Mouse (Mus musculus) CH12.LX (cell line): ENCODE measurements at regions not wholly inside any gene's neighbourhood (a gene's known extent, or its start where the extent isn't known, plus 50 kb on each side); places are given as distances from the start of the nearest gene placed in this dataset.

Source experiments
- DNase-seq: peaks from one replicate; pipeline ENCODE4 v3.0.0-alpha.2; 2013; ENCODE audit errors: extremely low read depth
- H3K27ac ChIP-seq: 2 replicates; pipeline ENCODE4 v1.5.1; 2012; ENCODE audit warnings: low read depth, mild to moderate bottlenecking, control low read depth, moderate library complexity; ENCODE audit not compliant: insufficient read depth
- H3K27me3 ChIP-seq: replicated peaks from 2 replicates; pipeline ENCODE3; 2012; ENCODE audit warnings: inconsistent platforms
- H3K36me3 ChIP-seq, 2 experiments: replicated peaks in 1 of 2; 2 replicates each; pipeline versions ENCODE3 to v1.6.1; 2012; ENCODE audit warnings: inconsistent platforms in 1 of 2, low read length in 1 of 2, mild to moderate bottlenecking in 1 of 2, mixed read lengths in 1 of 2, moderate library complexity in 1 of 2; ENCODE audit not compliant: control insufficient read depth in 1 of 2, insufficient read depth in 1 of 2
- H3K4me1 ChIP-seq, 2 experiments: 2 replicates each; pipeline ENCODE4 v1.6.1; 2012; ENCODE audit warnings: inconsistent platforms in 1 of 2, moderate library complexity in 1 of 2; ENCODE audit not compliant: insufficient read depth in 2 of 2, control insufficient read depth in 1 of 2
- H3K4me2 ChIP-seq: 2 replicates; pipeline ENCODE4 v1.6.1; 2012; ENCODE audit warnings: low read depth, mild to moderate bottlenecking, control low read depth; ENCODE audit not compliant: poor library complexity, insufficient read depth, severe bottlenecking
- H3K4me3 ChIP-seq, 3 experiments: fragments of 150-350 bp in 1 of 3; sonication (generic) in 1 of 3; replicated peaks in 1 of 3; 2 replicates each; pipeline versions ENCODE3 to v1.5.1; 2011 to 2012; ENCODE audit warnings: low read depth in 2 of 3, low read length in 2 of 3, mild to moderate bottlenecking in 2 of 3, moderate library complexity in 2 of 3, control low read depth in 1 of 3, improper control_type of control experiment in 1 of 3, inconsistent platforms in 1 of 3, mixed read lengths in 1 of 3; ENCODE audit not compliant: poor library complexity in 1 of 3
- H3K79me2 ChIP-seq: replicated peaks from 2 replicates; pipeline ENCODE4 v1.6.1; 2012; ENCODE audit warnings: mild to moderate bottlenecking, moderate library complexity; ENCODE audit not compliant: control insufficient read depth, poor library complexity, insufficient read depth, severe bottlenecking; ENCODE audit errors: extremely low read depth
- H3K9ac ChIP-seq: 2 replicates; pipeline ENCODE4 v1.6.1; 2012; ENCODE audit warnings: low read depth, mild to moderate bottlenecking, control low read depth, moderate library complexity; ENCODE audit not compliant: insufficient read depth
- H3K9me3 ChIP-seq: replicated peaks from 2 replicates; pipeline ENCODE3; 2012; ENCODE audit warnings: low read length, inconsistent platforms, mixed read lengths
- BHLHE40 ChIP-seq: IDR thresholded peaks from 2 replicates; pipeline ENCODE4 v1.6.1; 2011; ENCODE audit warnings: mild to moderate bottlenecking, low read depth, low read length, improper control_type of control experiment
- CHD2 ChIP-seq: IDR thresholded peaks from 2 replicates; pipeline ENCODE4 v1.6.1; 2011; ENCODE audit warnings: low read length, improper control_type of control experiment
- CTCF ChIP-seq, 2 experiments: IDR thresholded peaks in 1 of 2; conservative IDR thresholded peaks in 1 of 2; 2 replicates each; pipeline ENCODE4 v1.5.1; 2011 to 2012; ENCODE audit warnings: low read depth in 2 of 2, low read length in 2 of 2, improper control_type of control experiment in 1 of 2, inconsistent platforms in 1 of 2, mild to moderate bottlenecking in 1 of 2, moderate library complexity in 1 of 2
- ELF1 ChIP-seq: IDR thresholded peaks from 2 replicates; pipeline ENCODE4 v1.6.1; 2014; ENCODE audit warnings: low read depth, mild to moderate bottlenecking, inconsistent platforms, low read length, improper control_type of control experiment
- IRF4 ChIP-seq: IDR thresholded peaks from 2 replicates; pipeline ENCODE4 v1.6.1; 2014; ENCODE audit warnings: low read depth, mild to moderate bottlenecking, inconsistent platforms, low read length, improper control_type of control experiment
- MAFK ChIP-seq: IDR thresholded peaks from 2 replicates; pipeline ENCODE4 v1.6.1; 2011; ENCODE audit warnings: low read length, improper control_type of control experiment; ENCODE audit not compliant: insufficient replicate concordance
- MAX ChIP-seq: IDR thresholded peaks from 2 replicates; pipeline ENCODE4 v1.6.1; 2011; ENCODE audit warnings: low read length, improper control_type of control experiment
- MXI1 ChIP-seq: IDR thresholded peaks from 2 replicates; pipeline ENCODE4 v1.6.1; 2011; ENCODE audit warnings: mild to moderate bottlenecking, low read depth, low read length, improper control_type of control experiment
- POLR2AphosphoS2 ChIP-seq: IDR thresholded peaks from 2 replicates; pipeline ENCODE4 v1.6.1; 2011; ENCODE audit warnings: low read depth, low read length, improper control_type of control experiment
- RAD21 ChIP-seq: IDR thresholded peaks from 2 replicates; pipeline ENCODE4 v1.6.1; 2011; ENCODE audit warnings: low read depth, mild to moderate bottlenecking, low read length, improper control_type of control experiment, moderate library complexity
- SIN3A ChIP-seq: IDR thresholded peaks from 2 replicates; pipeline ENCODE4 v1.6.1; 2012; ENCODE audit warnings: low read length, improper control_type of control experiment, inconsistent platforms
- TCF12 ChIP-seq: IDR thresholded peaks from 2 replicates; pipeline ENCODE4 v1.6.1; 2014; ENCODE audit warnings: low read depth, mild to moderate bottlenecking, inconsistent platforms, low read length, improper control_type of control experiment
- UBTF ChIP-seq: IDR thresholded peaks from 2 replicates; pipeline ENCODE4 v1.6.1; 2012; ENCODE audit warnings: low read depth, mild to moderate bottlenecking, inconsistent platforms, low read length, improper control_type of control experiment, moderate library complexity
- USF2 ChIP-seq: conservative IDR thresholded peaks from 2 replicates; pipeline ENCODE4 v1.6.1; 2011; ENCODE audit warnings: low read depth, low read length, improper control_type of control experiment
- ZMIZ1 ChIP-seq: IDR thresholded peaks from 2 replicates; pipeline ENCODE4 v1.6.1; 2012; ENCODE audit warnings: low read depth, mild to moderate bottlenecking, inconsistent platforms, low read length, improper control_type of control experiment
- dilution Hi-C: fragments of 300-500 bp; cut with MboI; formaldehyde crosslinking; loops from 2 replicates; pipeline ENCODE4 v1.14.3; 2020; ENCODE audit warnings: low sequenced_read_pairs; ENCODE audit not compliant: extremely low pct_unique_long_range_greater_than_20kb, extremely low pct_ligation_motif_present
- in situ Hi-C: fragments of 300-500 bp; cut with MboI; formaldehyde crosslinking; loops from 3 replicates; pipeline ENCODE4 v1.14.3; 2019; ENCODE audit warnings: low sequenced_read_pairs, low pct_ligation_motif_present, low pct_unique_long_range_greater_than_20kb, mixed read lengths

GRCm38 (mm10) chr16:25531761-25532336 is 151.7 kb upstream of the Trp63 start:
- dilution Hi-C loops (no loop called here), in situ Hi-C loops (no loop called here)
- DNase-seq = no peak
- Histone ChIP-seq H3K79me2 (no peaks in the 10 kb centered on the region), H3K4me2 (no peak overlapping the region), H3K27ac (no peak overlapping the region), H3K36me3 (no peaks in the 10 kb centered on the region), H3K4me1 (peaks cover 5 to 9% of the 10 kb centered on the region in 2 experiments), H3K9me3 (no peaks in the 10 kb centered on the region)
- no peak for TF ChIP-seq RAD21
- no peak for TF ChIP-seq ZMIZ1
- TF ChIP-seq MAX = no peak
- no peak for TF ChIP-seq TCF12
- TF ChIP-seq CHD2 = no peak
- TF ChIP-seq, all 38 proteins: peak for 0
- Histone ChIP-seq H3K27me3 (no peaks in the 10 kb centered on the region), H3K4me3 (no peak overlapping the region), H3K9ac (no peak overlapping the region)

- no peaks in the 10 kb centered on the region for H3K9me3 ChIP-seq
- H3K4me1 ChIP-seq = peaks cover 5 to 9% of the 10 kb centered on the region in 2 experiments
- no peak overlapping the region for H3K27ac ChIP-seq
- H3K9ac ChIP-seq = no peak overlapping the region
- H3K4me2 ChIP-seq = no peak overlapping the region
- no peak for TF ChIP-seq BHLHE40
- no peak for TF ChIP-seq POLR2AphosphoS2
- no peak for TF ChIP-seq TCF12
- TF ChIP-seq UBTF = no peak
- no peak for TF ChIP-seq ZMIZ1
- TF ChIP-seq USF2 = no peak
- no peak for DNase-seq
- H3K79me2 ChIP-seq = no peaks in the 10 kb centered on the region
- no peaks in the 10 kb centered on the region for H3K27me3 ChIP-seq
- dilution Hi-C loops (no loop called here), in situ Hi-C loops (no loop called here)
- H3K36me3 ChIP-seq = no peaks in the 10 kb centered on the region
- no peak overlapping the region for H3K4me3 ChIP-seq
Measured at GRCm38 (mm10) chr16:25532519-25533205, 150.9 kb upstream of the Trp63 start.

- H3K9me3 ChIP-seq = no peaks in the 10 kb centered on the region
- H3K4me2 ChIP-seq = no peak overlapping the region
- peaks cover 5 to 9% of the 10 kb centered on the region in 2 experiments for H3K4me1 ChIP-seq
- in situ Hi-C loops (no loop called here), dilution Hi-C loops (no loop called here)
- H3K79me2 ChIP-seq = no peaks in the 10 kb centered on the region
- H3K27ac ChIP-seq = no peak overlapping the region
- H3K27me3 ChIP-seq = no peaks in the 10 kb centered on the region
- DNase-seq = no peak
- H3K4me3 ChIP-seq = no peak overlapping the region
- H3K36me3 ChIP-seq = no peaks in the 10 kb centered on the region
- TF ChIP-seq CTCF (conservative IDR thresholded peaks at IDR 0.05 in 1 of 2, IDR thresholded peaks at IDR 0.05 in 1 of 2; ENCODE audit: low read depth in 2 of 2, low read length in 2 of 2) (no peak), MXI1 (no peak), ZMIZ1 (no peak), MAFK (no peak), ELF1 (no peak), RAD21 (no peak), IRF4 (no peak), TCF12 (no peak), SIN3A (no peak)
- TF ChIP-seq, all 38 proteins: peak for 0
- no peak overlapping the region for H3K9ac ChIP-seq
Measured at GRCm38 (mm10) chr16:25533206-25533580, 150.4 kb upstream of the Trp63 start.
